Mouse (Mus musculus) G1E (cell line): ENCODE data around the gene Slc35a5. TPM values are rescaled to one million over a fixed set of nuclear protein-coding genes. Genes with fewer than 3 reads are reported as not detected.

ENCODE experiments used
- ATAC-seq: 2 replicates; pipeline ENCODE4 v1.8.0; 2016; ENCODE audit warnings: mild to moderate bottlenecking; ENCODE audit not compliant: insufficient number of reproducible peaks, poor library complexity, low FRiP score, severe bottlenecking; ENCODE audit errors: extremely low read depth
- DNase-seq: peaks from one replicate; pipeline ENCODE4 v3.0.0; 2012; ENCODE audit warnings: low spot score
- H3K27me3 ChIP-seq: 2 replicates; pipeline ENCODE4 v1.6.1; 2012; ENCODE audit warnings: mild to moderate bottlenecking, low read length, inconsistent platforms; ENCODE audit not compliant: insufficient read depth
- H3K36me3 ChIP-seq: replicated peaks from 2 replicates; pipeline ENCODE3; 2012; ENCODE audit warnings: mild to moderate bottlenecking, inconsistent platforms
- H3K4me1 ChIP-seq: 2 replicates; pipeline ENCODE4 v1.6.1; 2012; ENCODE audit warnings: low read depth, low read length, inconsistent platforms, mixed read lengths; ENCODE audit not compliant: insufficient read depth
- H3K4me3 ChIP-seq: 2 replicates; pipeline ENCODE4 v1.5.1; 2012; ENCODE audit warnings: low read depth, mild to moderate bottlenecking, inconsistent platforms, low read length, moderate library complexity, mixed read lengths
- H3K9me3 ChIP-seq: replicated peaks from 2 replicates; pipeline ENCODE4 v1.6.1; 2012; ENCODE audit warnings: inconsistent platforms
- CTCF ChIP-seq: IDR thresholded peaks from 2 replicates; pipeline ENCODE4 v1.5.1; 2012; ENCODE audit warnings: low read depth, low read length, inconsistent platforms, mixed read lengths
- GATA1 ChIP-seq: IDR thresholded peaks from 2 replicates; pipeline ENCODE4 v1.6.1; 2012; ENCODE audit warnings: borderline replicate concordance, low read length, inconsistent platforms, mixed read lengths
- polyA plus RNA-seq: library from polyadenylated mRNA; stranded (reverse); fragments of >175 nt; gene quantifications from 2 replicates; pipeline ENCODE4 v1.2.3, GENCODE M21; 2012
- total RNA-seq, 2 experiments: library from RNA; stranded (forward) in 1 of 2; stranded (reverse) in 1 of 2; fragments of 200-1000 nt in 1 of 2; fragments of >200 nt in 1 of 2; fragmentation: Nextera tagmentation in 1 of 2; gene quantifications; 2 replicates each; pipeline ENCODE4 v1.2.3; 2014 to 2017

The Slc35a5 gene
- total and polyA plus RNA-seq, 3 experiments, result 0.22 to 21.9 (median 11.5) TPM

DNA sequence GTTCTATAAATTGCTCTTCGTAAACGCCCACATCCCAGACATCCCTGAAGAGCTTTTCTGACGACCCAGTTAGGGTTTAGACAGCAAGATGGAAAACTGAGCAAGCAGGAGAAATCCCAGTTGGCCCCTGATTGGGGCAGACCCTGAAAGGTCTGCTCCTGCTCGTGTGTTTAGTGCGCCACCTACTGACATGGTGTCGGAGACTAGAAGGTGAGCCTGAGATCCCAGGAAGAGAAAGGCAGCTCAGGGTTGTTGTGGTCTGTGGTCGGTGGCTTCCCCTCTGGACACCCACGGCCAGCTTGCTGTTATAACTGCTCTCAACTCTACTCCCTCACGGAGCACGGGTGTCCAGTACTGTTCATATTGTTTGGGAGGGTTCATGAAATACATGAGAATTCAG is 68.5 kb downstream of the Slc35a5 start:
- H3K36me3 ChIP-seq, result no peaks in the 10 kb centered on the region
- peaks cover 13% of the 10 kb centered on the region for H3K4me1 ChIP-seq
- TF ChIP-seq GATA1 (no peak), CTCF (peak; percentile 27; the same call in 1 of the 2 replicates)
- peak; percentile 26 for DNase-seq
- no peak overlapping the region for H3K4me3 ChIP-seq
- peak; percentile 75 for ATAC-seq
- no peaks in the 10 kb centered on the region for H3K9me3 ChIP-seq
- H3K27me3 ChIP-seq, result peaks cover 25% of the 10 kb centered on the region

Other genes starting within 250 kb of the Slc35a5 start
- gene Cd200r3, start 215.0 kb downstream of the Slc35a5 start, total RNA-seq (2014; fragmentation: Nextera tagmentation), result 10.5 and 12.6 TPM in 2 replicates
- 147 and 159 TPM in 2 replicates for gene Cd200r3, start 215.0 kb downstream of the Slc35a5 start, total RNA-seq (2017)
- 0.06 and 0.11 TPM in 2 replicates for gene Cd200r3, start 215.0 kb downstream of the Slc35a5 start, polyA plus RNA-seq
- not detected in 2 replicates for gene Ccdc80, start 65.3 kb downstream of the Slc35a5 start, total RNA-seq (2014; fragmentation: Nextera tagmentation)
- gene Ccdc80, start 65.3 kb downstream of the Slc35a5 start, total RNA-seq (2017), result 0.11 and 0.12 TPM in 2 replicates
- gene Ccdc80, start 65.3 kb downstream of the Slc35a5 start, polyA plus RNA-seq, result not detected in 2 replicates
- gene Atg3, start 79 bp upstream of the Slc35a5 start, total RNA-seq (2014; fragmentation: Nextera tagmentation), result 55.5 and 61.7 TPM in 2 replicates
- 43.3 and 49.7 TPM in 2 replicates for gene Atg3, start 79 bp upstream of the Slc35a5 start, total RNA-seq (2017)
- 12.3 and 12.6 TPM in 2 replicates for gene Atg3, start 79 bp upstream of the Slc35a5 start, polyA plus RNA-seq
- gene Btla, start 65.6 kb upstream of the Slc35a5 start, total RNA-seq (2014; fragmentation: Nextera tagmentation), result not detected in 2 replicates
- gene Btla, start 65.6 kb upstream of the Slc35a5 start, total RNA-seq (2017), result 0.12 and 0.22 TPM in 2 replicates
- gene Btla, start 65.6 kb upstream of the Slc35a5 start, polyA plus RNA-seq, result not detected in 2 replicates